Mouse (Mus musculus) heart, adult 2 months (tissue): ENCODE measurements at regions not wholly inside any gene's neighbourhood (a gene's known extent, or its start where the extent isn't known, plus 50 kb on each side); places are given as distances from the start of the nearest gene placed in this dataset.

Source experiments
- CTCF ChIP-seq: fragments of 200-600 bp; IDR thresholded peaks from 2 replicates; pipeline ENCODE4 v1.8.1; 2022; ENCODE audit warnings: antibody characterized with exemption, mild to moderate bottlenecking, moderate library complexity
- EP300 ChIP-seq: fragments of 200-500 bp; IDR thresholded peaks from 2 replicates; pipeline ENCODE4 v1.6.1; 2011; ENCODE audit warnings: low read depth, low read length, control low read depth; ENCODE audit not compliant: insufficient read depth

DNA sequence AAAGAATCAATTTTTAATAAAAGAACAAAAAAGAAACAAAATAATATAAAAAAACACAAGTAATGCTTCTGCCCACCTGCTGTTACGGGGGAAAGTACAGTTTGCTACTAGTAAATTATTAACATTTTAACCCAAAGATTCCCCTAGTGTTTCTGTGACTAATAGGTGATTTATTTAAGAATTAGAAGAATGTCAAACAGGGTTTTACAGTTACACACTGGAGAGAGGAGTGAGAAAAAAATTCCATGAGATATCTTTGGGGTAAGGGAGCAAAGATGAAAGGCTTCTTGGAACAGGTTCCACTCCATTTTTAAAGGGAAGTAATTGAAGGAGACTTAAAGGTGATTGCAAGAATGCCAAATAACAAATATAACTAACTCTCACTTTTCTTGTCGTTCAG, 58.4 kb upstream of the Shcbp1 start:
- no peak for TF ChIP-seq CTCF
- no peak for TF ChIP-seq EP300
